Mouse (Mus musculus) brain, embryonic 14.5 days (tissue): ENCODE results near the gene Ccdc7a.

Experiments
- CTCF ChIP-seq: fragments of 200-500 bp; IDR thresholded peaks from 2 replicates; pipeline ENCODE4 v1.5.1; 2012; ENCODE audit warnings: inconsistent platforms, mild to moderate bottlenecking, moderate library complexity, borderline replicate concordance; ENCODE audit not compliant: insufficient read depth, insufficient read length; ENCODE audit errors: extremely low read depth
- POLR2A ChIP-seq: fragments of 200-500 bp; IDR thresholded peaks from 2 replicates; pipeline ENCODE4 v1.6.1; 2012; ENCODE audit warnings: mild to moderate bottlenecking, inconsistent platforms, borderline replicate concordance; ENCODE audit not compliant: poor library complexity, insufficient read depth, insufficient read length, severe bottlenecking; ENCODE audit errors: extremely low read depth

DNA sequence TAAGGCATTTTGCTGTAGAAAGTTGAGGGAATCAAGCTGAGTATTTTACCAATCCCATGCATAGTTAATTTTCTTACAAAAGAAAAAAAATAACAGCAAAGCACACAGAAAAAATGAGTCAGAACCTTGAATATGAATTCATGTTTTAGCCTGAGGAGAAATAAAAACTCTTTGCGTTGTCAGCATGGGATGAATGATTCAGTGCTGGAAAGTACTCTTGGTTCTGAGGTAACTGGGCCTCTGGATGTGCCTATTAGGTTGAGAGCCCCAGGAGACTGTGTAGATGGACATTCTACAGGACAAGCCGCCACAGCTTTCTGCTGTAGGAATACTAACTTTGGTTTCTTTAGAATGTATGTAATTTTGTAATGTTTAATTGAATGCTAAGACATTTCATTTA, 360.5 kb downstream of the Ccdc7a start:
- no peak for TF ChIP-seq CTCF
- no peak for TF ChIP-seq POLR2A
